Mouse (Mus musculus) liver, embryonic 14.5 days (tissue): Measurements from ENCODE around the gene Slc1a2.

Experiments
- CTCF ChIP-seq: IDR thresholded peaks from 2 replicates; pipeline ENCODE4 v1.5.1; 2016; ENCODE audit warnings: antibody characterized with exemption, low read depth, control low read depth
- EP300 ChIP-seq: IDR thresholded peaks from 2 replicates; pipeline ENCODE4 v1.6.1; 2016; ENCODE audit warnings: antibody characterized with exemption, low read depth

DNA sequence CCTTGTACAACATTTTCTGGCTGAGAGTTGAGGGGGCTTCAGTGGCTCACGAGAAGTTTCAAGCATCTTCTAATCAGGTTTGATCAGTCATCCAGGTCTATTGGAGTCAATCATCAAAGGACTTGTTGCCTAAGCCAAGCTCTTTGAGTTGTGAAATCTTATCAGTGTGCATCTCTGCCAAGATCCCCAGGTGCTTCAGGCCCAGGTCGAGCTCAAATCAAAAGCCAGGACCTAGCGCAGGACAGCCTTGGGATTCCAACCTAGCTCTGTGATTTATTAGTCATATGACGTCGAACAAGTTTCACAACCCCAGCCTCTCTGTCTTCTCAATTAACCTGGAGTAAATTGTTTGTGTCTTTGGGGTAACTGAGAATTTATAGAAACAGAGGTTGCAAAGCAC, 53.1 kb downstream of the Slc1a2 start:
- no peak for TF ChIP-seq CTCF
- TF ChIP-seq EP300: no peak
